Mouse (Mus musculus) embryo, embryonic 11.5 days (tissue): ENCODE results near the gene Samd4.

Source experiments
- DNase-seq: peaks from one replicate; pipeline ENCODE4 v3.0.0-alpha.2; 2012; ENCODE audit warnings: low read depth, low spot score

The Samd4 gene

DNA sequence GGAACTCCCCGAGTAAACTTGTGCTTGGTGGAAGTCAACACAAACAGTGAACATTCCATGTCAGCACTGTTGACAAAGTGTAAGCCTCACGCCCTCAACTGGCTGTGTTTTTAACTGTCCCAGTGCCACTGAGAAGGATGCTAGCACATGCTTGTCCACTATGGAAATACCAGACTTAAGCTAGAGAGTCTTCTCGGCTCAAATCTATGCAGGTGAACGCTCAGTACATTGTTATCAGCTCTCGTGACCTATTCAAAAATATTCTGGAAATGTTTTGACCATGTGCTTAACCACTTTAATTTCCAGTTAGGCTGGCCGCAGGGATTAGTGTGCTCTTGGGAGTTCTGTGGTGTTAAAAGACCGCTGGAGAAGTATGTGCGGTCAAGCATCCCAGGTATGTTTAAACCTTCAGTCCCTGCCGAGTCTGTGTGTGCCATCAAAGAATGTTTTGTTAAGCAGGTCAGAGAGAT, 73.0 kb downstream of the Samd4 start:
- DNase-seq: no peak

DNA sequence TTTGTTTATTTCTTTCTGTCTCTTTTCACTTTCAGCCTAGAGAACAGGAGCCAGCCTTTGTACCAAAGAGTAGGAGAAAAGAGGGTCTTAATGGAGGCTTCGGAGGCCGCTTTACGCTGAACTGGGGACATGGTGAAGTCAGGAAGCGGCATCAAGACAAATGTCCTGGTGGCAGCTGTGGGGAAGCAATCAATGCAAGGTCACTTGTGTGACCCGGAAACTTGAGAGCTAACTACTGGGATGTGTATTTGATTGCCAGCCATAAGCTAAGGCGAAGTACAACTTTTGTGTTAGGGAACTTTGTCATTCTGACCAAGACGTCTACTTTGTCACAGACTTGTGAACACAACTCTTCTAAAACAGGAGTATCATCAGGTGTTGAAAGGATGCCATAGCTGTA, 73.5 kb downstream of the Samd4 start:
- DNase-seq: no peak

DNA sequence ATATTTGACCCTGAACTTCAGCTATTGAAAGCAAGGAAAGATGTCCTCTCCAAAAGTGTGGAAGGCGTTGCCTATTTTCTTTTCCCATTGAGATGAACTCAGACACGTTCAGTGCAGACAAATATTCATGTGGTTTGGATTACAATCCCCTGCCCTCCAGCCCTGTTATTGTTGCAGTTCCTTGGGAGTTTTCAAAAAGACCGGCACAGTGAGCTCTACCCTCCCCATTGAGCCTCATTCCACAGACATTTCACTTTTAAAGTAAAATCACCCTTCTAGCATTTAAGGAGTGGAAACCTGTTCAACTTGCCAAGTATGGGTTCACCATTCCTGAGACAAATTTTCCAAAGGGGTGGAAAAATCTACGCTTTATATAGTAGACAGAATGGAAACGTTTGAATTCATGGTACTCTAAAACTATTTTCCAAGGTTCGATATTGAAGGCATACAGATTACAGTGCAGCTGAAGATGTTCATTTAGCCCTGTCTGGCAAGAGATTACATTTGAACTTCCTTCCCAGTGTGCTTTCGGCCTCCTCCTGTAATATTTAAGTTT, 76.6 kb downstream of the Samd4 start:
- DNase-seq: no peak

DNA sequence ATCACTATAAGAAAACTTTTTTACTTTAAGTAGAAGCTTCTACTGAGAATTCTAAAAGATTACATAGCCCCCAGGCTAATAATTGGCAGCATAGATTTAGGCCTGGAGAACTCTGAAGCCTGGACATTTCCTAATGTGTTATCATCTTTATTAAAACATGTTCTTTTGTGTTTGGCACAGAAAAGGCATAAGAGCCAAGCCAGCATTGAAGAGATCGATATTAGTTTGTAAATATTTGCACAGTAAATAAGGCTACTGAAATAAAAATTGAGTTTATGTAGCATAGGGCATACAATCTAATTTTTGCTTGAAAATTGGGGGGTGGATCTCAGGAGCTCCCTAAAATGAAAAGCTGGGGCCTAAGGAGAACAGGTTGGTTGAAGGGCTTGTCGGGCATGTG, 77.2 kb downstream of the Samd4 start:
- DNase-seq: no peak

DNA sequence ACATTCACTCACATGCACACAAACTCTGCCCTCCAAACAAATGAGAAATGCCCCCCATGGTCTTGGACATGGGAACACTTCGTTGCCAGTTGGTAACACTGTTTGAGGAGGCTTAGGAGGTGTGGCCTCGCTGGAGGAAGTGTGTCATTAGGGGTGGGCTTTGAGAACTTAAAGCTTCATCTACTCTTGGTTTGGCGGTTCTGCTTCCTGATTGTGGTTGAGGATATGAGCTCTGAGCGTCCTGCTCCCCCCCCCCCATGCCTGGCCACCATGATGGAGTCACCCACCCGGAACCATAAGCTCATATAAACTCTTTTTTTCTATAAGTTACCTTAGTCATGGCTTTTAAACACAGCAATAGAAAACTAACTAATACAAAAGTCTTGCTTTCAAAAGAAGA, 80.2 kb downstream of the Samd4 start:
- no peak for DNase-seq

DNA sequence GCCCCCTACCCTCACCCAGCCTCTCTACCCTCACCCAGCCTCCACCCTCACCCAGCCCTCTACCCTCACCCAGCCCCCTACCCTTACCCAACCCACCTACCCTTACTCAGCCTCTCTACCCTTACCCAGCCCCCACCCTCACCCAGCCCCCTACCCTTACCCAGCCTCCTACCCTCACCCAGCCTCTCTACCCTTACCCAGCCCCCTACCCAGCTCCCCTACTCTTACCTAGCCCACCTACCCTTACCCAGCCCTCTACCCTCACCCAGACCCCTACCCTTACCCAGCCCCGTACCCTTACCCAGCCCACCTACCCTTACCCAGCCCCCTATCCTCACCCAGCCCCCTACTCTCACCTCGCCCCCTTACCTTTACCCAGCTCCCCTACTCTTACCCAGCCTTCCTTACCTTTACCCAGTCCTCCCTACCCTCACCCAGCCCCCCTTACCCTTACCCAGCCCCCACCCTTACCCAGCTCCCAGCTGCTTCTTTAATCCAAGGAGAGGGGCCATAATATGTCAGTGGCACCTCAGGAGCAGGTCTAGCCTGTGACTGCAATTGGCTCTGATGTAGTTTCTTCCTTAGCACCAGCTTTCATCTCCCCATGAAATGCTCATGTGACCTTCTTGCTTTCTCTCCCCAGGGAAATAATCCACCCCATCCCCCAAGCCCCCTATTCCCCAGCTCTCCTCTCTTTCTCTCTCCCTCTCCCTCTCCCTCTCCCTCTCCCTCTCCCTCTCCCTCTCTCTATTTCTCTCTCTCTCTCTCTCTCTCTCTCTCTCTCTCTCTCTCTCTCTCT, 81.6 kb downstream of the Samd4 start:
- DNase-seq: no peak

DNA sequence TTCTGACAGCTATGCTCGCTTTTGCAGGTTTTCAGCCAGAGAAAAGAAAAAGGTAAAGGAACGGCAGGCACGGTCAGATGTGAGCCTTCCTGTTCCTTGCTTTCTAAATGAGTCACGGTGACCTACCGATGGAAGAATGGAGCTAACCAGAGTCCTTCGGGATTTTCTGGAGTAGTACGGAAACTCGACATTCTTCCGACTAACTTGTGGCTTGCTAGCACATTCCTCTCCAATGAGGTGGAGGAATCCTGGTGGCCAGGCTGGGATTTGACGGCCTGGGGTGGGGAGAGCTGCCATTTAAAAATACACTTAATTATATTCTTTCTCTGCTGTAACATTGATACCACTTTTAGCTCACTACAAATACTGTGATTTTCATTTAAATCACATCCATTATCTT, 83.6 kb downstream of the Samd4 start:
- no peak for DNase-seq

DNA sequence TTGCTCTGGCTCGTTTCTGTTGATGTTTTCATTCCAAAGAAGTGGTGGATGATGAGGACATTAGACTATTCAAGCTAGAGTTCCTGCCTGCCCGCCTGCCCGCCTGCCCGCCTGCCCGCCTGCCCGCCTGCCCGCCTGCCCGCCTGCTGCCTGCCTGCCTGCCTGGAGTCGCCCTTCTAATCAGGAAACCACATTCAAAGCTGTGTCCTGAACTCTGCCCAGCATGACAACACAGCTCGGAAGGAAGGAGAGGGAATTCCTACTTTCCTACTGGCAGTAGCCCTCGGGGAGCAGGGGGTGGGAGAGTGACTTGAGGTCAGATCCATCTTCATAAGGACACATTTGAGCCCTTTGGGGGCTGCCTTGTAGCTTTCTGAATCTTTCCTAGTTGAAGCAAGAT, 85.4 kb downstream of the Samd4 start:
- DNase-seq: no peak

DNA sequence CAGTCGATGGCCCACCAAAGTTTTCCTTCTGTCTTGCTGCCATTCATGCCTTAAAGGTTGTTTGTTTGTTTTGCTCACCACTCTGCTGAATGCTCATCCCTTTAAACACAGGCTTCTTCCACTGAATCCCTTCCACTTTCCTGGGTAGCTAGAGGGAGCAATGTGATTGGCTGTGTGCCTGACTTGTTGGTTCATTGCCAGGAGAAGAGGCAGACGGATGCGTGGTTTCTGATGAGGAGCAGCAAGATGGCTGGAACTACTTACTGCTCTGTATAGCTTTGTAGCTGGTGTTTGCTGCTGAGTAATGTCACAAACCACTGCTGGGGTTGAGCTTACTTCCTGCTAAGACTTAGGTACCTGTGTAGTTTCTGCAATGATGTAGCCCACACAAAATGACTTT, 88.0 kb downstream of the Samd4 start:
- DNase-seq: no peak

DNA sequence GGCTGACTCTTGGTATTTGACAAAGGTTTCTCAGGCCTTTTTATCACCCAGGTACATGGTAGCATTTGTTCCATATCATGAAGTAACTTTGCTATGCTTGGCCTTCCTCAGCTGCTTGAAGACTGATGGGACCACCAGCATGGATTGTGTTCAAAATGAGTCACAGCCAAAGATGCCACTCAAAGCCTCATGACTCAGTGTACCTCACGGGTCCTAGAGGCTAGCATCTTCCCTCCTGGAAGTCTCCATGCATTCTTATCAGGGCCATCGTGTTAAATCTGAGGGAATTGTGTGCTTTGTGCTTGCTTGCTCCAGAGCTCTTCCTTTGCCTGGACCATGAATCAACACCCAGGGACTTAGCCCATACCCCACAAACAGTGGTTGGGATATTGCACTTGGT, 89.1 kb downstream of the Samd4 start:
- DNase-seq: no peak

DNA sequence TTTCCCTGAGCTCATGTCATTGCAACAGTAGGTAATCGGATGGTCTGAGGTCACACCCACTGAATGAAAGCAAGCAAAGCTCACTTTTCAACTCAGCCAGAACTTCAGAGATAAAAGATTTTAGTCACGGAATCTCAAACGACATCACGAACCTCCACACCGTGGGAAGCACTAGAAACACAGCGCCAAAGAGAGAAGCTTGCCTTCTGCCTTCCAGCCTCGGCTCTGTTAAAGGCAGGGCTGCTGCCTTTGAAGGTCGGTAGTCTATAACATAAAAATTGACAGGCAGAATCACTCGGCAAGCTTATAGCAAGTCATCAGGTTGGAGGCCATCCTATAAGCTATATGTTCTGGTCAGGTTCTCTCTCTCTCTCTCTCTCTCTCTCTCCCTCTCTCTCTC, 92.2 kb downstream of the Samd4 start:
- DNase-seq: no peak

DNA sequence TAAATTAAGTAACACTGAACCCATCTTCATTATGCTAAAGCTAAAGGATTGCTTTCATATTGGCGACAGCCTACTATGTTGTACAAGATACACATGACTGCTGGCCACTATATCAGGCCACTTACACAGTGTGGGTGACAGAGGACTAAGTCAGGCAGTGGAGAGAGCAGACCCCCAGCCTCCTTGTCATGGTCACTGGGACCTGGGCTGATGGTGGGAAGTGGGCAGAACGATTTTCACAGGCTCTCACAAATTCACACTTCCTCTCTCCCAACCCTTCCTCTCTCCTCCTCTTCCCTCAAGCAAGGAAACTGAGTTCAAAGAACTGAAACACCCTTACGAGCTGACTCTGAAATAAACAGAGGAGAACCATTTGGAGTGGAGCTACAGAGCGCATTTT, 93.3 kb downstream of the Samd4 start:
- DNase-seq: no peak

DNA sequence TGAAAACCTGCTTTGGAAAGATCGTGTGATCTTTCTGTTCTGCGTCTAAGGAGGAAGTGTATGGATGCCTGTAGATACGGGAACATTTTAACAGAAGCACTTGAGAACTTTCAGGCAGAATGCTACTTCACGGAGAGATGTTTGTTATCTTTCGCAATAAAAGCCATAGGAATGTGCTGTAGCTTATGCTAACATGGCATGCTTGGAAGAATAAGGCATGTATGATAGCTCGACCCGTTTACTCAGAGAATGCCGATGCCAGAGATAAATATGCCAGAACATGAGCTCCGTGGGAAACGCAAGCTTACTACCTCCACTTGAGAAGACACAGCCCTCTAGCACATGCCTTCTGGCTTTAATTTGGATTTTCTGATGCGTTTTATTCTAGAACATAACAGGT, 94.1 kb downstream of the Samd4 start:
- DNase-seq: no peak

DNA sequence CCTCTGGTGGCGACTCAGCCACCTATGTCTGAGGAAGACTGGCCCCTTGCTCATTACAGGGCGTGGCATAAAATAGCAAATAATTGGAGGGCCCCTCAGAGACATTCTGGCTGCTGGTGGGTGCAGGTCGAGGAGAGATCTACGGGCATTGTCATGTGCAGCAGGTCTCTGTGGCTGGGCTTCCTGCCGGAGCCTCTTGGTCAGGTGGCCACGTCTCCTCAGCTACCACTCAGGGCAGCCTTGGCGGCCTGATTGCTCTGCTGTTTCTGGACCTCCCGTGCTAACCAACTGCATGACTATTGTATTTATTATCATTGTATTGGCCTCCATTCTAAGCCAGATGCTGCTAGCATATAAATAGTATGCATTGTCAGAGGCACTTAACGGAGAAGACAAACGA, 95.0 kb downstream of the Samd4 start:
- DNase-seq: no peak

DNA sequence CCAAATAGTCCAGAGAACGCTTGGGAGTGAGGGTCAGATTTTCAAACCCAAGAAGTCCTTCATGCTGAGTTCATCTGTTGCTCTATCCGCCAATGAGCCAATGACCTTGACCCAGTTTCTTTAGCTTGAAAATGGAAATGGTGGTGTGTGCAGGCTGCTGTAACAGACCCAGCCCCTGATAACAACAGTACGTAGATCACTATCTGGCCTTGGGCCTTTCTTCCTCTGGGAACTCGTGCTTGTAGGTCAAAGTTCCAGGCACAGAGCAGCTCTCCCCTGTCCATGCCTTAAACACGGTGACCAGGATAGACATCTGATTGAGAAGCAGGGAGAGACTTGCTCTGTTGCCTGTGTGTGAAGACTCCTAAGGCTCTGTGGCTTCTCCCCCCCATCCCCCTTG, 96.5 kb downstream of the Samd4 start:
- no peak for DNase-seq

DNA sequence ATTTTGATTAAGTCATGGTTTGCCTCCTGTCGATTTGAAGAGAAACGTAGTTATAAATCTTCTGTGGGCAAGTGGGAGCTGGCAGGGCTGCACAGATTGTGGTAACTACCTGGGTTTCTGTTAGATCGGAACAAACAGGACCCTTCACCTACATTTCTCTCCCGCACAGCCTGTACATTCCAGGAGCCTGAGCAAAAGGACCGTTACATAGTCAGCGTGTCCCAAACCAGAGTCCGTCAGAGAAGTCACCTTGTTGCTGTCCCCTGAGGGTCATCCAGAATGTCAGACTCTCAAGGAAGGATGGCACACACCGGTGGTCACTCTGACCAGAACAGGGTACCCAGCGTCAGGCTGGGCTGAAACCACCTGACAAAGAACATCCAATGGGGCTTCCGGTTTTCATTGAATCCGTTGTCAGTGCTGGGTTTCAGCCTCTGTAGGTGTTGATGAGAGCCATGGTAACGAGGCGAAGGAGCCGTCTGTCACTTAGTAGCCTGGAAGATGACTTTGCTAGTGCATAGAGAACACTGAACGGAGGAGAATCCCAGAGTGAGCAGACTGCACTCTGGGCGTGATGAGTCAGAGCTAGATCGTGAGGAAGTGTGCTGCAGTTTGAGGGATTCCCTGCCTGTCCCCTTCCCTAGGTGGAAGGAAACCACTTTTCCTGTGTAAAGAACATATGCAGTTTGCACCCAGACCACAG, 98.2 kb downstream of the Samd4 start:
- DNase-seq: no peak

DNA sequence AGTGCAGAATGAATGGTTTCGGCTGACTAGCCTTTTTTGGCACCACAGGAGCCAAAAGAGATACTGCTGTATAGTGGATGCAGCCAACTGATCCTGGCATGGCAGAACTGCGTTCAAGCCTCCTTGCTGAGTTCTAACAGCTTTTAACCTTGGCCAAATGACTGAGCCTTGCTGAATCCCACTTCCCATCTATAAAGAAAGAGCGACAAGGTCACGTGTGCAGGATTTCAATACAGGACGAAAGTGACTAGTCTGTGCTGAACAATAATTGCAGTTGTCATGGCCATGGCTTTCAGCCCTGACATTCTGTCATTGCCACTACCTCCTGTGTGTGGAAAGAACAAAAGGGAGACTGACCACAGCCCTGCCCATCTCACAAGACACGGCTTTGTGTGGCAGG, 99.5 kb downstream of the Samd4 start:
- DNase-seq: no peak

DNA sequence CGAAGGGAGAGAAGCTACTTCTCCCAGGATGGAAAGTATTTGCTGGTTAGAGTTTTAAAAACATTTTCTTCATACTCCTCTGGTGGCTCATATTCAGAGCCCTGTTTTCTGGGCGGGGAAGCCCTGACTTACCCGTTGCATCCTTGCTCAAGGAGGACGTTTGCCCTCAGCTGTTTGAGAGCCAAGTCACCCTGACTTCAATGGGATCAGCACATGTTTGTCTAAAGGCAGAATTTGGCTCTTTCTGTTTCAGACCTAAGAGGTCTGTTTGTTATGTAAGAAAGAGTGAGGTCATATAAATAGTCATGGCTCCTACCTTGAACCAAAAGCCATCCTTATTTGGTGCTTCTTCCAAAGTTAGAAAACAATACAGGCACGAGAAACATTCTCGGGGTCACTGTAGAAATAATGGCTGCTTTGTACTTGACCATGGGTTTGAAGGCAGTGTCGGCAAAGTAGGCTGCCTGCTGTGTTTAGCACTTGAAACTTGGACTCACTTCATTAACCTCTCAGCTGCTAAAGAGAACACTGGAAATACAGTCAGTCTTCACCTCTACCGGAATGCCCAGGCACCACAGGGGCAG, 102.0 kb downstream of the Samd4 start:
- no peak for DNase-seq

DNA sequence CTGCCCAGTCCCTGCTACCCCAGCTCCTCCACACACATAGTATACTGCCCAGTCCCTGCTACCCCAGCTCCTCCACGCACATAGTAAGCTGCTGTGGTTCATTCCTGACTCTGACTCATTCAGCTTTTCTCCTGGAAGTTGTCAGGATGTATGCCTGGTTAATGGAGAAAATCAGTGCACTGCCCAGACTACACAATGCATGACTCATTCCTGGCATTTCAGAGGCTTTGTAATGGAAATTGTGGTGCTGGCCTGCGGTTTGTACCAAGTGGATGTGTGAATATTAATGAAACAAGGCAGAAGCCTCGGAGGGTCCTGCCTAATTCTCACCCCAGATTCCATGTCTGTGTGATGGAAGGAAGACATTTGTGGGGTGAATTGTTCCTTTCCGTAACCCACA, 107.0 kb downstream of the Samd4 start:
- no peak for DNase-seq

DNA sequence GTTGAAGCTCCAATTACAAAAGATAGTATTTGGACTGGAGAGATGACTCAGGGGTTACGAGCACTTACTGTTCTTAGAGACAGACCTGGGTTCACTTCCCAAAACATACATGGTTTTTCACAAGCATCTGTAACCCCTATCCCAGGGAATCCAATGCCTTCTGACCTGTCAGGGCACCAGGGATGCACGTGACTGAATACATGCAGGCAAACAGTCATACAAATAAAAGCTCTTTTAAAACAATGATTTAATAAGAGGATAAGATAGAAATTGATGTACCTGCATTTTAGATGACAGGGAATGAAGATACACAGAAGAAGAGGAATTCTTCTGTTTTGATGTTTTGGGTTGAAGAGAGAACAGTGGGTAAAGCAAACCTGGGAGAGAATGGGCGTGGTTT, 107.8 kb downstream of the Samd4 start:
- DNase-seq: no peak

DNA sequence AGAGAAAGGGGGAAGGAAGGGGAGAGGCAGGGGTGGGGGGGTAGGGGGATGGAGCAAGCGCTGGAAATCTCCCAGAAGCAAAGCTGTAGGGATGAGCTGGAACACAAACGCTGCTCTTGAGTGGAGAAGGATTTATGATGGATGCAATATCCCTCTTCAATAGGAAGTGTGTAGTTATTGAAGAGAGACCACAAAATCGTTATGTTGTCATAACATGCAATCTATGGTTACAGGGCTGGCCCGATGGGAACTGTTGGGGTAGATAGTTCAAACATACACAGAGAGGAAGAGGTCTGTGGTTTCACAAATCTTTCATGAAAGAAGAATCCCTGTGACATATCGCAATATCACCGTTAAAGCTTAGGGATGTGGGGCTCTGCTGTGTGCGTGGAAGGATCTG, 112.0 kb downstream of the Samd4 start:
- DNase-seq: no peak

DNA sequence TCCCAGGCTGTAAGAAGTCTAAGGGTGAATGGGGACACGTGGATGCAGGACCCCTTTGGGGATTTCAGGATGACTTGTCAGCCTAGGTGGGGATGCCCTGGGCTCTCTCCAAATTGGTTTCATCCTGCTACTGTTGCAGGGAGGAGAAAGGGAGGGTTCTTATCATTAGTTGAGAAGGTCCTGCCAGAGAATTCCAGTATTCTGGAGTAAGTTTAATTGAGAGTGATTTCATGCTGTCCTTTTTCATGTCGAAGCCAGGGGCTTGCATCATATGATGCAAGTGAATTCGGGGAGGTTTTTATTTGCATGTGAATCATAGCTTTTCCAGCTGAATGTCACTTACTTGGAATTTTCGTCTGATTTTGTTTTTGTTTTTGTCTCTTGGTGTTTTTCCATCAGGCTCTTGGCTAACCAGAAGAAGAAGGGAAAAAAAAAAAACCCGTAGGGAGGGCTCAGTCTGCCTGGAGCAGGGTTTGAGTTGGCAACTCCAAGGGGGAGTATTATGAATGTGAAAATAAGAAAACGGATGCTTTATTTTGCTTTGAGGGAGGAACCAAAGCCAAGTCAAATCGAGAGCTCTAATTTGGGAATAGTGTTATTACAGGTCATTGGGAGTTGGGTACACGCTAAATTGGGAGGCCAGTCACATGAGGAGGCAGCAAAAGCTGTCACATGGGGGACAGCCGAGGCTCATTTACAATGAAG, 116.8 kb downstream of the Samd4 start:
- no peak for DNase-seq
